Mouse (Mus musculus): ENCODE results near the gene Pnkd. TPM values are rescaled to one million over a fixed set of nuclear protein-coding genes. Genes with fewer than 3 reads are reported as not detected.

Gene Pnkd
- total and polyA plus RNA-seq, 2 experiments, result 28.0 to 130 TPM

GRCm38 (mm10) chr1:74329899-74330431 is 45.2 kb downstream of the Pnkd start:
- H3K4me3 ChIP-seq (ENCODE audit: insufficient read depth, low read depth, low read length), result no peak overlapping the region
- WGBS, result 90% methylated on average over 7 of the region's 7 CpGs
- no peaks in the 10 kb centered on the region for H3K79me2 ChIP-seq (ENCODE audit: control insufficient read depth, insufficient read depth, low read length)
- TF ChIP-seq POLR2A (IDR thresholded peaks at IDR 0.05; ENCODE audit: extremely low read depth, insufficient read depth, low read length), result no peak
- no peak for TF ChIP-seq CTCF (IDR thresholded peaks at IDR 0.05; ENCODE audit: low read depth, low read length)
- DNase-seq (ENCODE audit: extremely low read depth, low read depth, low spot score), result no peak
- H3K9ac ChIP-seq (ENCODE audit: low read depth, low read length), result no peak overlapping the region
- H3K27me3 ChIP-seq (ENCODE audit: control insufficient read depth, insufficient read depth, low read length), result no peaks in the 10 kb centered on the region
- H3K36me3 ChIP-seq (ENCODE audit: control insufficient read depth, insufficient read depth, low read length), result no peaks in the 10 kb centered on the region
- no peak overlapping the region for H3K27ac ChIP-seq (replicated peaks; ENCODE audit: insufficient read depth, low read depth, low read length)
- peaks cover 13% of the 10 kb centered on the region for H3K4me1 ChIP-seq (ENCODE audit: control insufficient read depth, insufficient read depth, low read length)

DNA sequence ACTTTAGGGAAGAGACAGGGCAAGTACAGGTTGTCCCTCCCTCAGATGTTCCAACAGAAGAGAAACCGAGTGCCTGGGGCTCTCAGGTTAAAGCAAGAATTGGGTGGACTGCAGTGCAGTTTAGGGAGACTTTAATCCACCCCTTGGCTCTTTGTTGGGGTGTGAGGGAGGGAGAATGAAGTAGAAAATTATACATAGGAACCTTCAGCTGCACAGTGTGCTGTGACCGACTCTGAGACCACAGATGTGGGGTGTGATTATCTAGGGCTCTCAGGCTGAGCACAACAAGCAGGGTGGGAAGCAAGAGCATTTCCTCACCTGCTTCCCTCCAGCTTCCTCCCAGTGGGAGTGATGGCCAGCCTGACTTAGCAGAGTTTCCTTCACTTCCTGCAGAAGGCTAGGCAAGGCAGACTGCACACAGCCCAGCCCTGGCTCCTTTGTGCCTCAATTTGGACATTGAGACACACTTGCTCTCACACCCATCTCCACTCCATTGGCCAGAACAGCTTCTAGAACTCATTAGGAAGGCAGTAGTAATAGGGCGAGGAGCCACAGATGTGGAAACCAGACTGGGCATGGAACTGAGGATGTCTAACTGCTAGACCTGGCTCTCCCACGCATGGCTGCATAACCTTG is 46.4 kb downstream of the Pnkd start:
- Histone ChIP-seq H3K4me3 (ENCODE audit: insufficient read depth, low read depth, low read length) (no peak overlapping the region), H3K27me3 (ENCODE audit: control insufficient read depth, insufficient read depth, low read length) (no peaks in the 10 kb centered on the region), H3K36me3 (ENCODE audit: control insufficient read depth, insufficient read depth, low read length) (no peaks in the 10 kb centered on the region), H3K27ac (replicated peaks; ENCODE audit: insufficient read depth, low read depth, low read length) (no peak overlapping the region), H3K4me1 (ENCODE audit: control insufficient read depth, insufficient read depth, low read length) (peaks cover 16% of the 10 kb centered on the region), H3K9ac (ENCODE audit: low read depth, low read length) (no peak overlapping the region), H3K79me2 (ENCODE audit: control insufficient read depth, insufficient read depth, low read length) (no peaks in the 10 kb centered on the region)
- WGBS, result 37% methylated on average over 4 of the region's 4 CpGs
- TF ChIP-seq POLR2A (IDR thresholded peaks at IDR 0.05; ENCODE audit: extremely low read depth, insufficient read depth, low read length), result no peak
- no peak for TF ChIP-seq CTCF (IDR thresholded peaks at IDR 0.05; ENCODE audit: low read depth, low read length)
- no peak for DNase-seq (ENCODE audit: extremely low read depth, low read depth, low spot score)

- peaks cover 25% of the 10 kb centered on the region for H3K4me1 ChIP-seq (ENCODE audit: control insufficient read depth, insufficient read depth, low read length)
- peak overlapping the region; percentile 80 for H3K27ac ChIP-seq (replicated peaks; ENCODE audit: insufficient read depth, low read depth, low read length)
- DNase-seq (ENCODE audit: extremely low read depth, low read depth, low spot score), result peak; percentile 88
- under 1% methylated on average over 36 of the region's 36 CpGs for WGBS
- peak overlapping the region; percentile 85 for H3K4me3 ChIP-seq (ENCODE audit: insufficient read depth, low read depth, low read length)
- peak overlapping the region; percentile 82 for H3K9ac ChIP-seq (ENCODE audit: low read depth, low read length)
- TF ChIP-seq CTCF (IDR thresholded peaks at IDR 0.05; ENCODE audit: low read depth, low read length), result peak; percentile 64
- TF ChIP-seq POLR2A (IDR thresholded peaks at IDR 0.05; ENCODE audit: extremely low read depth, insufficient read depth, low read length), result 0 out of 2 replicates have a peak, but pooled peaks have one; percentile 29
- H3K36me3 ChIP-seq (ENCODE audit: control insufficient read depth, insufficient read depth, low read length), result no peaks in the 10 kb centered on the region
- H3K79me2 ChIP-seq (ENCODE audit: control insufficient read depth, insufficient read depth, low read length), result peaks cover 9% of the 10 kb centered on the region; the same call in 1 of the 2 replicates
- H3K27me3 ChIP-seq (ENCODE audit: control insufficient read depth, insufficient read depth, low read length), result no peaks in the 10 kb centered on the region
Observed at GRCm38 (mm10) chr1:74332241-74332763, 47.6 kb downstream of the Pnkd start.

DNA sequence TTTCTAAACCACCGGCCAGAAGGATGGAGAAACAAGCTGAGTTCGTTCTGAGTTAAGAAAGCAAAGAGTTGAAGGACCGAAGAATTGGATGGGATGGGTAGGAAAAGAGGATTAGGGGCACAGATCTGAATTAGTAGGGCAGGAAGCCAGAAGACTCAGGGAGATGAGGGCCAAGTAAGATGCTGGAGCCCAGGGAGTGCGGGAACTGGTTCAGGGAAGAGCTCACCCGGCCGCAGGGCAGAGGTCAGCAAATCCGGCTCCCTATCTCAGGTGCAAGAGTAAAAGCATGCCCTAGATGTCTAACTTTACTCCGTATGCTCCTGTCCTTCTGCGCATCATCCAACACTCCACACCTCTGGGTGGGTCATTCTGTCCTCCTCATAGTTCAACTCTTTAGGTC is 48.2 kb downstream of the Pnkd start:
- H3K79me2 ChIP-seq (ENCODE audit: control insufficient read depth, insufficient read depth, low read length), result peaks cover 13% of the 10 kb centered on the region; the same call in 1 of the 2 replicates
- peaks cover 30% of the 10 kb centered on the region for H3K4me1 ChIP-seq (ENCODE audit: control insufficient read depth, insufficient read depth, low read length)
- no peaks in the 10 kb centered on the region for H3K27me3 ChIP-seq (ENCODE audit: control insufficient read depth, insufficient read depth, low read length)
- no peaks in the 10 kb centered on the region for H3K36me3 ChIP-seq (ENCODE audit: control insufficient read depth, insufficient read depth, low read length)
- WGBS, result 3% methylated on average over 9 of the region's 9 CpGs
- no peak for TF ChIP-seq CTCF (IDR thresholded peaks at IDR 0.05; ENCODE audit: low read depth, low read length)
- no peak for TF ChIP-seq POLR2A (IDR thresholded peaks at IDR 0.05; ENCODE audit: extremely low read depth, insufficient read depth, low read length)
- peak overlapping the region; percentile 85 for H3K4me3 ChIP-seq (ENCODE audit: insufficient read depth, low read depth, low read length)
- H3K27ac ChIP-seq (replicated peaks; ENCODE audit: insufficient read depth, low read depth, low read length), result peak overlapping the region; percentile 80
- peak overlapping the region; percentile 82 for H3K9ac ChIP-seq (ENCODE audit: low read depth, low read length)
- DNase-seq (ENCODE audit: extremely low read depth, low read depth, low spot score), result peak; percentile 74

DNA sequence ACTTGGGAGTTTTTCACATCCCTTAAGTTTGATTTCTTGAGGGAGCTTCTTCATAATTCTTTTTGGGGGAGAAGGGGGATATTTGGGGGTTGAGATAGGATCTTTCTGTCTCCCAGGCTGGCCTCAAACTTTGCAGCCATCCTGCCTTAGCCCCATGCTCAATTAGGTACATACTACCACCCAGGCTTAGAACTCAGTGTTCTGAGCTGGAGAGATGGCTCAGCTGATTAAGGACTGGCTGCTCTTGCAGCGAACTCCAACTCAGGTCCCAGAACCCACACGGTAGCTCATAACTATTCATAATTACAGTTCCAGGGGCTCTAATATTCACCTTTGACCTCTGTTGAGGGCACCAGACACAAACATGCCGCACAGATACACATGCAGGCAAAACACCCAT is 49.9 kb downstream of the Pnkd start:
- peak; percentile 53 for DNase-seq (ENCODE audit: extremely low read depth, low read depth, low spot score)
- Histone ChIP-seq H3K27me3 (ENCODE audit: control insufficient read depth, insufficient read depth, low read length) (no peaks in the 10 kb centered on the region), H3K4me3 (ENCODE audit: insufficient read depth, low read depth, low read length) (no peak overlapping the region), H3K36me3 (ENCODE audit: control insufficient read depth, insufficient read depth, low read length) (no peaks in the 10 kb centered on the region), H3K9ac (ENCODE audit: low read depth, low read length) (no peak overlapping the region), H3K4me1 (ENCODE audit: control insufficient read depth, insufficient read depth, low read length) (peaks cover 43% of the 10 kb centered on the region), H3K27ac (replicated peaks; ENCODE audit: insufficient read depth, low read depth, low read length) (peak overlapping the region; percentile 73; the same call in 1 of the 2 replicates), H3K79me2 (ENCODE audit: control insufficient read depth, insufficient read depth, low read length) (peaks cover 13% of the 10 kb centered on the region; the same call in 1 of the 2 replicates)
- TF ChIP-seq CTCF (IDR thresholded peaks at IDR 0.05; ENCODE audit: low read depth, low read length), result no peak
- TF ChIP-seq POLR2A (IDR thresholded peaks at IDR 0.05; ENCODE audit: extremely low read depth, insufficient read depth, low read length), result no peak
- WGBS, result 27% methylated on average over 3 of the region's 3 CpGs

GRCm38 (mm10) chr1:74335033-74335432 is 50.3 kb downstream of the Pnkd start:
- Histone ChIP-seq H3K36me3 (ENCODE audit: control insufficient read depth, insufficient read depth, low read length) (no peaks in the 10 kb centered on the region), H3K4me1 (ENCODE audit: control insufficient read depth, insufficient read depth, low read length) (peaks cover 48% of the 10 kb centered on the region), H3K4me3 (ENCODE audit: insufficient read depth, low read depth, low read length) (no peak overlapping the region), H3K9ac (ENCODE audit: low read depth, low read length) (peak overlapping the region; percentile 14), H3K27me3 (ENCODE audit: control insufficient read depth, insufficient read depth, low read length) (no peaks in the 10 kb centered on the region), H3K79me2 (ENCODE audit: control insufficient read depth, insufficient read depth, low read length) (peaks cover 13% of the 10 kb centered on the region; the same call in 1 of the 2 replicates), H3K27ac (replicated peaks; ENCODE audit: insufficient read depth, low read depth, low read length) (peak overlapping the region; percentile 67)
- TF ChIP-seq POLR2A (IDR thresholded peaks at IDR 0.05; ENCODE audit: extremely low read depth, insufficient read depth, low read length) (no peak), CTCF (IDR thresholded peaks at IDR 0.05; ENCODE audit: low read depth, low read length) (no peak)
- 45% methylated on average over 4 of the region's 4 CpGs for WGBS
- DNase-seq (ENCODE audit: extremely low read depth, low read depth, low spot score), result no peak
